Mouse (Mus musculus) cerebellum, adult 11-12 months (tissue): ENCODE measurements around the gene Prkaa2.
"Not testable (repeated sequence)": the region's sequence is repeated elsewhere in the genome, so short reads cannot be mapped to it uniquely, and the experiment has no call there.

Experiments
- DNase-seq: peaks from one replicate; pipeline ENCODE4 v3.0.0; 2022

Gene Prkaa2

GRCm38 (mm10) chr4:105015496-105015895 is 94.2 kb downstream of the Prkaa2 start:
- DNase-seq: no peak

GRCm38 (mm10) chr4:105013718-105014117 is 96.0 kb downstream of the Prkaa2 start:
- DNase-seq: no peak

- DNase-seq: no peak
Measured at GRCm38 (mm10) chr4:105007360-105008018, 102.2 kb downstream of the Prkaa2 start.

- not testable (repeated sequence) for DNase-seq
Measured at GRCm38 (mm10) chr4:105004649-105005048, 105.0 kb downstream of the Prkaa2 start.

- DNase-seq: no peak
Measured at GRCm38 (mm10) chr4:105004135-105004534, 105.6 kb downstream of the Prkaa2 start.

GRCm38 (mm10) chr4:105001736-105002135 is 108.0 kb downstream of the Prkaa2 start:
- DNase-seq: no peak

GRCm38 (mm10) chr4:104999702-105000101 is 110.0 kb downstream of the Prkaa2 start:
- DNase-seq: no peak

- no peak for DNase-seq
Measured at GRCm38 (mm10) chr4:104993140-104993874, 116.4 kb downstream of the Prkaa2 start.

GRCm38 (mm10) chr4:104992271-104992670 is 117.4 kb downstream of the Prkaa2 start:
- DNase-seq: no peak

GRCm38 (mm10) chr4:104990686-104991085 is 119.0 kb downstream of the Prkaa2 start:
- DNase-seq: no peak

GRCm38 (mm10) chr4:104990016-104990415 is 119.7 kb downstream of the Prkaa2 start:
- DNase-seq: peak; percentile 85

GRCm38 (mm10) chr4:104988709-104989108 is 121.0 kb downstream of the Prkaa2 start:
- no peak for DNase-seq

GRCm38 (mm10) chr4:104988102-104988501 is 121.6 kb downstream of the Prkaa2 start:
- DNase-seq: peak; percentile 44

GRCm38 (mm10) chr4:104987631-104988030 is 122.1 kb downstream of the Prkaa2 start:
- DNase-seq: no peak

- no peak for DNase-seq
Measured at GRCm38 (mm10) chr4:104985960-104986632, 123.6 kb downstream of the Prkaa2 start.
